Mouse (Mus musculus) kidney, postnatal 10 days (tissue): ENCODE data around the gene Plcz1.

Source experiments
- DNase-seq: peaks from one replicate; pipeline ENCODE4 v3.0.0; 2021; ENCODE audit warnings: mixed read lengths

The Plcz1 gene

GRCm38 (mm10) chr6:139947106-139947879 lies 94.0 kb downstream of the Plcz1 start:
- DNase-seq: peak; percentile 30
